Mouse (Mus musculus): ENCODE data around the gene Olfr539. TPM values are rescaled to one million over a fixed set of nuclear protein-coding genes. Genes with fewer than 3 reads are reported as not detected.
A peak's percentile ranks its signal among the peaks of the same experiment; 100 is the strongest.
"Not testable (repeated sequence)": the region's sequence is repeated elsewhere in the genome, so short reads cannot be mapped to it uniquely, and the experiment has no call there.

The Olfr539 gene
- polyA plus RNA-seq (2016; fragmentation: Nextera tagmentation; extraction: Ambion mirVana): not detected in 2 replicates

DNA sequence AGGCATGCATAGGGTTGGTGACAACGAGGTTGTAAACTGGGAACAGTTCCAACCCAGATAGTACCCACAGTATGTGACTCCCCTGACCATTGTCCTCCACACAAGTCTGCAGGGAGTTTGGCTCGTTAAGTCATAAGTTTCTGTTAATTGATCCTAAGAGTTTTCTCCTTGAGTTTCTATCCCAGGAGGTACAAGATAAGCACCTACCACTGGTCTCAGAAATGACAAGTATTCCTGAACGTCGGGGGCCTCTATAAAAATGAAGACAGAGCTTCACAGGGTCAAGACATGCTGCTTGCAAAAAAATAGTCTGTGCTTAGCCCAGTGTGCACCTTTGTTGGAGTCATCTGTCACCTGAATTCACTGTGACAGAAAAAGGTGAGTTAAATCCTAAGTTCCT, at the start of gene Olfr539:
Gene Olfr539 (plus strand): TSS at position 301 of the 400 bp plus-strand sequence.
- 83% methylated on average over 4 of the region's 4 CpGs for WGBS

GRCm38 (mm10) chr7:140628670-140629069, 31.1 kb upstream of the Olfr539 start, which contains the start of gene Olfr61:
Gene Olfr61, plus strand, starts transcription at chr7:140628970.
- H3K36me3 ChIP-seq; H3K27ac ChIP-seq (replicated peaks); H3K27me3 ChIP-seq (ENCODE audit: low read depth, poor library complexity, severe bottlenecking); H3K4me3 ChIP-seq; H3K4me1 ChIP-seq; DNase-seq (ENCODE audit: low spot score); H3K9me3 ChIP-seq (replicated peaks): not testable (repeated sequence)
- WGBS: 92% methylated on average over 3 of the region's 3 CpGs

More for the DNA sequence above, at the start of gene Olfr539:
- Histone ChIP-seq H3K4me3 (no peak within 1 kb of the TSS), H3K9me3 (replicated peaks) (no peaks in the 10 kb centered on the region), H3K27ac (replicated peaks) (no peak within 1 kb of the TSS), H3K27me3 (ENCODE audit: low read depth, poor library complexity, severe bottlenecking) (no peaks in the 10 kb centered on the region), H3K36me3 (no peaks in the 10 kb centered on the region), H3K4me1 (no peaks in the 10 kb centered on the region)
- DNase-seq (ENCODE audit: low spot score): no peak

GRCm38 (mm10) chr7:140630559-140630958, 29.2 kb upstream of the Olfr539 start:
- Histone ChIP-seq H3K27me3 (ENCODE audit: low read depth, poor library complexity, severe bottlenecking) (no peaks in the 10 kb centered on the region), H3K36me3 (no peaks in the 10 kb centered on the region)
- WGBS: 70% methylated on average over 1 of the region's 1 CpGs

GRCm38 (mm10) chr7:140646152-140646551, 13.6 kb upstream of the Olfr539 start, which contains the start of gene Olfr53:
Gene Olfr53, plus strand, starts transcription at chr7:140646452.
- 95% methylated on average over 1 of the region's 1 CpGs for WGBS
- Histone ChIP-seq H3K4me1 (no peaks in the 10 kb centered on the region), H3K27me3 (ENCODE audit: low read depth, poor library complexity, severe bottlenecking) (no peaks in the 10 kb centered on the region), H3K36me3 (no peaks in the 10 kb centered on the region), H3K4me3 (no peak within 1 kb of the TSS), H3K9me3 (replicated peaks) (no peaks in the 10 kb centered on the region), H3K27ac (replicated peaks) (no peak within 1 kb of the TSS)
- no peak for DNase-seq (ENCODE audit: low spot score)

More at GRCm38 (mm10) chr7:140630559-140630958, 29.2 kb upstream of the Olfr539 start:
- no peak overlapping the region for H3K27ac ChIP-seq (replicated peaks)
- no peak overlapping the region for H3K4me3 ChIP-seq
- DNase-seq (ENCODE audit: low spot score): no peak
- H3K4me1 ChIP-seq: peaks cover 5% of the 10 kb centered on the region
- H3K9me3 ChIP-seq (replicated peaks): no peaks in the 10 kb centered on the region

GRCm38 (mm10) chr7:140670693-140671092, 11.0 kb downstream of the Olfr539 start:
- WGBS: 86% methylated on average over 3 of the region's 3 CpGs
- not testable (repeated sequence) for H3K36me3 ChIP-seq; H3K4me3 ChIP-seq; H3K27ac ChIP-seq (replicated peaks); DNase-seq (ENCODE audit: low spot score); H3K4me1 ChIP-seq; H3K27me3 ChIP-seq (ENCODE audit: low read depth, poor library complexity, severe bottlenecking)
- H3K9me3 ChIP-seq (replicated peaks): peaks cover 11% of the 10 kb centered on the region; the same call in 1 of the 2 replicates

DNA sequence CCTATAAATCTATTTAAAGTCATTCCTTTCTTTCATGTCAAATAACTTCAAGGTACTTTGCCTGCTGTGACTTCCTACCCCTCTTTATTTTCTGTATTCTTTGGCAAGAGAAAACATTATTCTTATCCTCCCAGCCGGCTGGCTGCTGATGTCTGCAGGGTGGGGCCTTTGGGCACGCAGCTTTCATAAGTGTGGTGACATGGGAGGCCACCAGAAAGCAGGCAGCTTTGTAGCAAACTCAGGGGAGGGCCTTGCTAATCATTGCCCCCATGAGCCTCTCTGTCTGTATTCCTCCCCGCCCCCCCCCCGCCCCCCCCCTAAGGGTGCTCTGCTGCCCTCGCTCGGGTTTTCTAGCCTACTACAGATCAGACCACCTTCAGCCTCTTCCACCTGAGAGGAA, 16.1 kb downstream of the Olfr539 start:
- H3K4me3 ChIP-seq: peak overlapping the region; percentile 30
- no peaks in the 10 kb centered on the region for H3K27me3 ChIP-seq (ENCODE audit: low read depth, poor library complexity, severe bottlenecking)
- peaks cover 23% of the 10 kb centered on the region; the same call in 1 of the 2 replicates for H3K9me3 ChIP-seq (replicated peaks)
- H3K27ac ChIP-seq (replicated peaks): peak overlapping the region; percentile 59
- WGBS: 3% methylated on average over 6 of the region's 6 CpGs
- peaks cover 10% of the 10 kb centered on the region for H3K4me1 ChIP-seq
- H3K36me3 ChIP-seq: no peaks in the 10 kb centered on the region
- DNase-seq (ENCODE audit: low spot score): peak; percentile 17

- 67% methylated on average over 4 of the region's 4 CpGs for WGBS
- not testable (repeated sequence) for H3K36me3 ChIP-seq; H3K27me3 ChIP-seq (ENCODE audit: low read depth, poor library complexity, severe bottlenecking); H3K27ac ChIP-seq (replicated peaks); H3K4me3 ChIP-seq; DNase-seq (ENCODE audit: low spot score)
- H3K4me1 ChIP-seq: peaks cover 10% of the 10 kb centered on the region
- H3K9me3 ChIP-seq (replicated peaks): peaks cover 12% of the 10 kb centered on the region; the same call in 1 of the 2 replicates
Observed at GRCm38 (mm10) chr7:140679591-140679990, 19.9 kb downstream of the Olfr539 start.

DNA sequence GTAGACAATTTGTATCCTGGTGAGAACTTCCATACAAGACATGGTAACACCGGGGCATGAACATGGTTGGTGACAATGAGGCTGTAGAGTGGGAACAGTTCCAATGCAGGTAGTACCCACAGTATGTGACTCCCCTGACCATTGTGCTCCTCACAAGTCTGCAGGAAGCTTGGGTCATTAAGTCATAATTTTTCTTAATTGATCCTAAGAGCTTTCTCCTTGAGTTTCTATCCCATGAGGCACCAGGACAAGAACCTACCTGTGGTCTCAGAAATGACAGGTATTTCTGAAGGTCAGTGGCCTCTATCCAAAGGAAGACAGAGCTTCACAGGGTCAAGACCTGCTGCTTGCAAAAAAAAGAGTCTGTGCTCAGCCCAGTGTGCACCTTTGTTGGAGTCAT, 21.9 kb downstream of the Olfr539 start, which contains the start of gene Olfr45:
Gene Olfr45 (plus strand): TSS at position 301 of the 400 bp plus-strand sequence.
- Histone ChIP-seq H3K4me1 (no peaks in the 10 kb centered on the region), H3K9me3 (replicated peaks) (peaks cover 12% of the 10 kb centered on the region; the same call in 1 of the 2 replicates), H3K27ac (replicated peaks) (no peak within 1 kb of the TSS), H3K27me3 (ENCODE audit: low read depth, poor library complexity, severe bottlenecking) (no peaks in the 10 kb centered on the region), H3K36me3 (no peaks in the 10 kb centered on the region), H3K4me3 (no peak within 1 kb of the TSS)
- no peak for DNase-seq (ENCODE audit: low spot score)
- WGBS: 90% methylated on average over 1 of the region's 1 CpGs

DNA sequence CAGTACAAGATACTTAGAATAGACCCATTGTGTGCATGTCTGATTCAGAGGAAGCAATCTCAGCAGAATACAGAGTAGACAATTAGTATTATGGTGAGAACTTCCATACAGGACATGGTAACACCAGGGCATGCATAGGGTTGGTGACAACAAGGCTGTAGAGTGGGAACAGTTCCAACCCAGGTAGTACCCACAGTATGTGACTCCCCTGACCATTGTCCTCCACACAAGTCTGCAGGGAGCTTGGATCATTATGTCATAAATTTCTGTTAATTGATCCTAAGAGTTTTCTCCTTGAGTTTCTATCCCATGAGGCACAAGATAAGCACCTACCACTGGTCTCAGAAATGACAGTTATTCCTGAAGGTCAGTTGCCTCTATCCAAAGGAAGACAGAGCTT, 37.2 kb downstream of the Olfr539 start, which contains the start of gene Olfr541:
Gene Olfr541 (plus strand): TSS at position 301 of the 400 bp plus-strand sequence.
- Histone ChIP-seq H3K27me3 (ENCODE audit: low read depth, poor library complexity, severe bottlenecking) (no peaks in the 10 kb centered on the region), H3K4me3 (no peak within 1 kb of the TSS), H3K9me3 (replicated peaks) (no peaks in the 10 kb centered on the region), H3K27ac (replicated peaks) (no peak within 1 kb of the TSS), H3K36me3 (no peaks in the 10 kb centered on the region), H3K4me1 (no peaks in the 10 kb centered on the region)
- DNase-seq (ENCODE audit: low spot score): no peak

GRCm38 (mm10) chr7:140706348-140706747, 46.6 kb downstream of the Olfr539 start:
- H3K9me3 ChIP-seq (replicated peaks): no peaks in the 10 kb centered on the region
- WGBS: 65% methylated on average over 2 of the region's 2 CpGs
- H3K27ac ChIP-seq (replicated peaks): no peak overlapping the region
- no peak overlapping the region for H3K4me3 ChIP-seq
- H3K4me1 ChIP-seq: no peaks in the 10 kb centered on the region
- no peaks in the 10 kb centered on the region for H3K27me3 ChIP-seq (ENCODE audit: low read depth, poor library complexity, severe bottlenecking)
- no peaks in the 10 kb centered on the region for H3K36me3 ChIP-seq
- no peak for DNase-seq (ENCODE audit: low spot score)

DNA sequence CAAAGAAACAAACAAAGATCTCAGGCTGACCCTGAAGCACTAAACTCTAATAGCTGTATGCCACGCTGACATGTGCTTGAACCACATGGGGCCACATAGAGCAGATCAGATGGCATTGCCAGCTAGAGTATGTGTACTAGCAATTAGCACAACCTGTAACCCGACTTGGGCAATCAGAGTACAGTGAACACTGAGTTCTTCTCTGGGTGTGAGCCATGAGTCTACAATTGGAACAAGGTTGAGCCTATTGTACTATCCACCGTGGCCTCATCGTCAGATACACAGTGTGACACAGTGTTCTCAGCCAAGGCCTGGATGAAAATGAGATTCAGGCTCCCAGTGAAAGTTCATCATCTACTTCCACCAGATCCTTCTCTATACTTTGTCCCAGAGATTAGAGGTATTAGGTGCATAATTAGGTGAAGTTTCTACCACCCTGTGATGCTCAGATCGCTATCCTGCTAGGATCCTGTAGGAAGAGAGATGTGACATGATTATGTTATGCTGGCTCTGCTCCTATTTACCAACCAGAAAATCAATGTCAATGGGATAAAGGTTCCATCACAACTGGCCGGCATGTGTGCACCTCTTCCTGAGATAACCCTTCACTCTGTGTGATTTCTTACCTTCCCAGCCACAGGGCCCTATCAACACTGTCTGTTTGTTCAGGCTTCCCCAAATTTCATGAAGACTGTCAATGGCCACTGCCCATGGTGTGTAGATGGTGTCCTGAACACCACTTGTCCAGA, 48.0 kb downstream of the Olfr539 start:
- no peaks in the 10 kb centered on the region for H3K36me3 ChIP-seq
- DNase-seq (ENCODE audit: low spot score): no peak
- no peak overlapping the region for H3K4me3 ChIP-seq
- H3K27me3 ChIP-seq (ENCODE audit: low read depth, poor library complexity, severe bottlenecking): no peaks in the 10 kb centered on the region
- no peak overlapping the region for H3K27ac ChIP-seq (replicated peaks)
- H3K4me1 ChIP-seq: no peaks in the 10 kb centered on the region
- no peaks in the 10 kb centered on the region for H3K9me3 ChIP-seq (replicated peaks)
- WGBS: 83% methylated on average over 6 of the region's 6 CpGs

DNA sequence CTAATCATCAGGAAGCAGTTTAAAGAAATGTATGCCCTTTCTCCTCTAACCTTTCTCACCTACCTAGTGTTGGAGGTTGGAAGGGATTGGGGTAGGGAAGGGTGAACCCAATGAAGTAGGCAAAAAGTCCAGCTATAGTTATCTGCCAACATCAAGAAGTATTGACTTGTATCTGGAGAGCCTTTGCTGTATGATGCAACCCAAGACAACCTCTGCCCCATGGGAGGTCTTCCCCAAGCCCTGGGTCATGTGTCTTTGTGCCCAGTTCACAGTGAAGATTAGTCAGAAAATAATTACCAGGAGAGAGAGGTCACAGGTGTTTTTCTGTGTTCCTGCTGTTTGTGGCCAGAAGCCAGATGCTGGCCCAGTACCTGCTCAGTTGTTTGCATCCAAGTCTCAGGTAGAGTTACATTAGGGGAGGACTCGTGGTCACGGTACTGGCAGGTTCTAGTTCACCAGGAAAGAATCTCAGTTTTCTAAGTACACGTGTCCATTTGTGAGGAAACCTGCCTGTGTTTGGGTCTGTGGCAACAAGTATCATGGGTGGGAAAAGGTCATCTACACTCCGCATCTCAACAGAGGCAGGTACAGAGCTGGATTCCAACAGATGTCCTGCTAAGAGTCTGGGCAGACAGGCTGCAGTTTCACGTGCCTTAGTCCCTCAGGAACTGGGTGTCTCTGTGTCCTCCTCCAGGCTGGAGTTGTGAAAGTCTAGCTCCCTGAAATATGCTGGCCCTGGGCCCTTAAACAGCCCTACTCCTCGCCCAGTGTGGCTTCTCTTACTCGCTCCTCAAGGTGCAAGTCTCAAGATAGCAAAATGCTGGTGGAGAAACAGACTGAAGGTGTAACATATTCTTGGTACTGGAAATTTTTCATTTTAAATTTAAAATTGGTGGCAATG, 57.7 kb downstream of the Olfr539 start:
- Histone ChIP-seq H3K27me3 (ENCODE audit: low read depth, poor library complexity, severe bottlenecking) (no peaks in the 10 kb centered on the region), H3K36me3 (no peaks in the 10 kb centered on the region), H3K27ac (replicated peaks) (no peak overlapping the region), H3K4me1 (no peaks in the 10 kb centered on the region), H3K4me3 (no peak overlapping the region), H3K9me3 (replicated peaks) (no peaks in the 10 kb centered on the region)
- WGBS: 86% methylated on average over 7 of the region's 7 CpGs
- no peak for DNase-seq (ENCODE audit: low spot score)

Data from midbrain, embryonic 10.5 days (tissue).